Mouse (Mus musculus) forebrain, embryonic 10.5 days (tissue): Measurements from ENCODE around the gene Dnal1. TPM values are rescaled to one million over a fixed set of nuclear protein-coding genes. Genes with fewer than 3 reads are reported as not detected.
"Not testable (repeated sequence)": the region's sequence is repeated elsewhere in the genome, so short reads cannot be mapped to it uniquely, and the experiment has no call there.

Experiments used
- DNase-seq: peaks from one replicate; pipeline ENCODE4 v3.0.0-alpha.2; 2017; ENCODE audit warnings: low spot score; ENCODE audit errors: extremely low spot score
- H3K27ac ChIP-seq: fragments of 300-500 bp; sonication (generic); 2 replicates; pipeline ENCODE4 v1.5.1; 2016; ENCODE audit warnings: mild to moderate bottlenecking
- H3K27me3 ChIP-seq: fragments of 300-500 bp; sonication (generic); 2 replicates; pipeline ENCODE4 v1.6.1; 2016; ENCODE audit warnings: mild to moderate bottlenecking; ENCODE audit not compliant: poor library complexity, severe bottlenecking
- H3K36me3 ChIP-seq: fragments of 300-500 bp; sonication (generic); replicated peaks from 2 replicates; pipeline ENCODE4 v1.6.1; 2016; ENCODE audit warnings: mild to moderate bottlenecking, moderate library complexity
- H3K4me1 ChIP-seq: fragments of 300-500 bp; sonication (generic); 2 replicates; pipeline ENCODE4 v1.6.1; 2016
- H3K4me3 ChIP-seq: fragments of 300-500 bp; sonication (generic); 2 replicates; pipeline ENCODE4 v1.5.1; 2016; ENCODE audit warnings: mild to moderate bottlenecking, moderate library complexity
- H3K9me3 ChIP-seq: fragments of 300-500 bp; sonication (generic); 2 replicates; pipeline ENCODE4 v1.6.1; 2016; ENCODE audit warnings: mild to moderate bottlenecking, moderate library complexity
- WGBS: fragments of 180-500 bp; shearing (Covaris S2); methylation state at CpG from one replicate; pipeline ENCODE4 v1.1.7; 2016; 5-methylcytosine and 5-hydroxymethylcytosine counted together
- polyA plus RNA-seq: library from polyadenylated mRNA; unstranded; fragments of >200 nt; fragmentation: Nextera tagmentation; extraction: Ambion mirVana; gene quantifications from 2 replicates; pipeline ENCODE4 v1.2.1, GENCODE M21; 2016

The Dnal1 gene
- polyA plus RNA-seq, 1 experiment from 2014 or later, result 4.2 TPM

GRCm38 (mm10) chr12:84100604-84101492, 13.3 kb upstream of the Dnal1 start, which contains the start of gene Acot6:
Acot6 (plus strand) TSS chr12:84100654.
- peak; percentile 55 for DNase-seq
- 1% methylated on average over 80 of the region's 80 CpGs for WGBS
- not testable (repeated sequence) for H3K4me1 ChIP-seq, H3K36me3 ChIP-seq, H3K9me3 ChIP-seq
- Histone ChIP-seq H3K27ac (peak within 1 kb of the TSS; percentile 85), H3K27me3 (peaks cover 21% of the 10 kb centered on the region), H3K4me3 (peak within 1 kb of the TSS; percentile 63)

- Histone ChIP-seq H3K27me3 (peaks cover 21% of the 10 kb centered on the region), H3K4me1 (peaks cover 7% of the 10 kb centered on the region), H3K9me3 (no peaks in the 10 kb centered on the region), H3K27ac (peak overlapping the region; percentile 85; the same call in 1 of the 2 replicates), H3K4me3 (peak overlapping the region; percentile 63), H3K36me3 (no peaks in the 10 kb centered on the region)
- 56% methylated on average over 2 of the region's 2 CpGs for WGBS
- DNase-seq, result no peak
These were observed 12.7 kb upstream of the Dnal1 start for GRCm38 (mm10) chr12:84101493-84101845.

- WGBS, result 81% methylated on average over 3 of the region's 3 CpGs
- DNase-seq, result no peak
These were observed 7.2 kb upstream of the Dnal1 start for GRCm38 (mm10) chr12:84107012-84107411.

GRCm38 (mm10) chr12:84107692-84108091, 6.5 kb upstream of the Dnal1 start:
- Histone ChIP-seq H3K4me3 (no peak overlapping the region), H3K4me1 (no peaks in the 10 kb centered on the region), H3K27me3 (no peaks in the 10 kb centered on the region), H3K9me3 (no peaks in the 10 kb centered on the region), H3K36me3 (no peaks in the 10 kb centered on the region), H3K27ac (no peak overlapping the region)
- WGBS, result 86% methylated on average over 1 of the region's 1 CpGs
- DNase-seq, result no peak

More at GRCm38 (mm10) chr12:84107012-84107411, 7.2 kb upstream of the Dnal1 start:
- H3K4me1 ChIP-seq, result no peaks in the 10 kb centered on the region
- H3K27ac ChIP-seq, result no peak overlapping the region
- peaks cover 3% of the 10 kb centered on the region for H3K27me3 ChIP-seq
- no peak overlapping the region for H3K4me3 ChIP-seq
- no peaks in the 10 kb centered on the region for H3K36me3 ChIP-seq
- no peaks in the 10 kb centered on the region for H3K9me3 ChIP-seq

GRCm38 (mm10) chr12:84109924-84110323, 4.2 kb upstream of the Dnal1 start:
- H3K4me1 ChIP-seq, result peaks cover 9% of the 10 kb centered on the region
- 70% methylated on average over 1 of the region's 1 CpGs for WGBS
- no peaks in the 10 kb centered on the region for H3K9me3 ChIP-seq
- no peak overlapping the region for H3K27ac ChIP-seq
- no peaks in the 10 kb centered on the region for H3K27me3 ChIP-seq
- no peak overlapping the region for H3K4me3 ChIP-seq
- no peak for DNase-seq
- no peaks in the 10 kb centered on the region for H3K36me3 ChIP-seq

GRCm38 (mm10) chr12:84110814-84111213, 3.4 kb upstream of the Dnal1 start:
- WGBS, result 94% methylated on average over 4 of the region's 4 CpGs
- H3K4me1 ChIP-seq, result peaks cover 14% of the 10 kb centered on the region
- H3K4me3 ChIP-seq, result no peak overlapping the region
- no peak overlapping the region for H3K27ac ChIP-seq
- no peaks in the 10 kb centered on the region for H3K9me3 ChIP-seq
- no peaks in the 10 kb centered on the region for H3K36me3 ChIP-seq
- no peak for DNase-seq
- H3K27me3 ChIP-seq, result no peaks in the 10 kb centered on the region

- no peak for DNase-seq
- H3K27ac ChIP-seq, result peak overlapping the region; percentile 89
These were observed 490 bp upstream of the Dnal1 start for GRCm38 (mm10) chr12:84113676-84114075.

GRCm38 (mm10) chr12:84119584-84119983, 5.4 kb downstream of the Dnal1 start:
- DNase-seq, result no peak
- WGBS, result 95% methylated on average over 5 of the region's 5 CpGs
- no peak overlapping the region for H3K27ac ChIP-seq
- H3K36me3 ChIP-seq, result 0 out of 2 replicates have a peak, but pooled peaks cover 2% of the 10 kb centered on the region
- peaks cover 9% of the 10 kb centered on the region for H3K4me1 ChIP-seq
- no peaks in the 10 kb centered on the region for H3K9me3 ChIP-seq
- H3K27me3 ChIP-seq, result no peaks in the 10 kb centered on the region
- no peak overlapping the region for H3K4me3 ChIP-seq

More at GRCm38 (mm10) chr12:84113676-84114075, 490 bp upstream of the Dnal1 start:
- Histone ChIP-seq H3K9me3 (no peaks in the 10 kb centered on the region), H3K4me1 (peaks cover 14% of the 10 kb centered on the region), H3K36me3 (no peaks in the 10 kb centered on the region), H3K27me3 (no peaks in the 10 kb centered on the region), H3K4me3 (peak overlapping the region; percentile 87)
- WGBS, result 52% methylated on average over 6 of the region's 6 CpGs

GRCm38 (mm10) chr12:84125892-84126291, 11.7 kb downstream of the Dnal1 start:
- no peak overlapping the region for H3K27ac ChIP-seq
- peaks cover 27% of the 10 kb centered on the region for H3K36me3 ChIP-seq
- no peak overlapping the region for H3K4me3 ChIP-seq
- no peaks in the 10 kb centered on the region for H3K9me3 ChIP-seq
- WGBS, result 92% methylated on average over 12 of the region's 12 CpGs
- DNase-seq, result no peak
- H3K27me3 ChIP-seq, result no peaks in the 10 kb centered on the region
- H3K4me1 ChIP-seq, result no peaks in the 10 kb centered on the region

GRCm38 (mm10) chr12:84126899-84127298, 12.7 kb downstream of the Dnal1 start:
- 81% methylated on average over 2 of the region's 2 CpGs for WGBS
- peaks cover 33% of the 10 kb centered on the region for H3K36me3 ChIP-seq
- no peaks in the 10 kb centered on the region for H3K4me1 ChIP-seq
- no peak for DNase-seq
- no peaks in the 10 kb centered on the region for H3K9me3 ChIP-seq
- no peak overlapping the region for H3K27ac ChIP-seq
- H3K4me3 ChIP-seq, result no peak overlapping the region
- H3K27me3 ChIP-seq, result no peaks in the 10 kb centered on the region

GRCm38 (mm10) chr12:84128576-84128975, 14.4 kb downstream of the Dnal1 start:
- Histone ChIP-seq H3K27me3 (no peaks in the 10 kb centered on the region), H3K4me1 (no peaks in the 10 kb centered on the region), H3K9me3 (no peaks in the 10 kb centered on the region), H3K36me3 (peaks cover 37% of the 10 kb centered on the region), H3K27ac (no peak overlapping the region), H3K4me3 (no peak overlapping the region)
- WGBS, result 92% methylated on average over 6 of the region's 6 CpGs
- DNase-seq, result no peak

GRCm38 (mm10) chr12:84129931-84130330, 15.8 kb downstream of the Dnal1 start:
- DNase-seq, result no peak
- Histone ChIP-seq H3K4me3 (no peak overlapping the region), H3K36me3 (peaks cover 37% of the 10 kb centered on the region), H3K27me3 (no peaks in the 10 kb centered on the region), H3K4me1 (no peaks in the 10 kb centered on the region), H3K27ac (no peak overlapping the region), H3K9me3 (no peaks in the 10 kb centered on the region)
- 92% methylated on average over 8 of the region's 8 CpGs for WGBS

GRCm38 (mm10) chr12:84132265-84132664, 18.1 kb downstream of the Dnal1 start:
- Histone ChIP-seq H3K27me3 (no peaks in the 10 kb centered on the region), H3K36me3 (peaks cover 52% of the 10 kb centered on the region), H3K4me1 (no peaks in the 10 kb centered on the region), H3K27ac (no peak overlapping the region), H3K4me3 (no peak overlapping the region), H3K9me3 (no peaks in the 10 kb centered on the region)
- no peak for DNase-seq
- WGBS, result 62% methylated on average over 3 of the region's 3 CpGs
